Mouse (Mus musculus): ENCODE results near the gene Kantr. TPM values are rescaled to one million over a fixed set of nuclear protein-coding genes. Genes with fewer than 3 reads are reported as not detected.
"Not testable (repeated sequence)": the region's sequence is repeated elsewhere in the genome, so short reads cannot be mapped to it uniquely, and the experiment has no call there.

The Kantr gene
- 1 to 10 TPM; 2.7 to 3.7 TPM for total RNA-seq (2021)

DNA sequence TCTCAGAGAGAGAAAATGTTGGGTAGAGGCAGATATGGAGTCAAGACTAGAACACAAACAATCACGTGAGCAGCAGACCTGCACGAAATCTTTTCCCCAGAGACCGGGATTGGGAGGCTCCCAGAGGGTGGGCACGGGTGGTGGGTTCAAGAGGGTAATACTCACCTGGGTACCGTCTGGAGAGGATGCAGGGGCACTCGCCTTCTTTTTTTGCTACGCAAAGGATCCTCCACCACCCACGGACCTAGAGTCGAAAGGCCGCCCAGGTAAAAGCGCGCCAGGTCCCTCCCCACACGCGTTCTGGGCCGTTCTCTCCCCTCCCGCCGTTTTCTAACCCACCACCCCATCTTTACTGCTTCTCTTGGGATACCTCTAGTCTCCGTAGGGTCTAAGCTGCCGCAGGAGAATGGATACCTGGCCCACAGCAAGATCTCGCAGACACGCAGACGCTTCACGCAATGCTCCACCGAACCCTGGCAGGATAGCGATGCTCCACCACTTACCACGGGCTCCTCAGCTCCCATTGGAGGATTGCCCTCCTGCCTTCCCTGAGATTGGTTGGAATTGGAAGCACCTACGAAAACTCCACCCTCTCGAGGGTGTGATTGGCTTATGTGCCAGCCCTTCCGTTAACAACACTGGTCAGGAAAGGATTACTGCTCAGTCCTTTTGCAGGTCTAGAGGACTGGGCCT is at the start of gene Kantr:
TSS of gene Kantr (minus strand) at position 500 of the 693 bp plus-strand sequence.
- DNase-seq, result peak; percentile 70 to 71
- intact Hi-C loops (cut with DNase I), result loop anchor here (10.0 kb wide), 2 partner anchors 192 to 312 kb away; partner anchors contain the start of genes Ribc1 and Smc1a

DNA sequence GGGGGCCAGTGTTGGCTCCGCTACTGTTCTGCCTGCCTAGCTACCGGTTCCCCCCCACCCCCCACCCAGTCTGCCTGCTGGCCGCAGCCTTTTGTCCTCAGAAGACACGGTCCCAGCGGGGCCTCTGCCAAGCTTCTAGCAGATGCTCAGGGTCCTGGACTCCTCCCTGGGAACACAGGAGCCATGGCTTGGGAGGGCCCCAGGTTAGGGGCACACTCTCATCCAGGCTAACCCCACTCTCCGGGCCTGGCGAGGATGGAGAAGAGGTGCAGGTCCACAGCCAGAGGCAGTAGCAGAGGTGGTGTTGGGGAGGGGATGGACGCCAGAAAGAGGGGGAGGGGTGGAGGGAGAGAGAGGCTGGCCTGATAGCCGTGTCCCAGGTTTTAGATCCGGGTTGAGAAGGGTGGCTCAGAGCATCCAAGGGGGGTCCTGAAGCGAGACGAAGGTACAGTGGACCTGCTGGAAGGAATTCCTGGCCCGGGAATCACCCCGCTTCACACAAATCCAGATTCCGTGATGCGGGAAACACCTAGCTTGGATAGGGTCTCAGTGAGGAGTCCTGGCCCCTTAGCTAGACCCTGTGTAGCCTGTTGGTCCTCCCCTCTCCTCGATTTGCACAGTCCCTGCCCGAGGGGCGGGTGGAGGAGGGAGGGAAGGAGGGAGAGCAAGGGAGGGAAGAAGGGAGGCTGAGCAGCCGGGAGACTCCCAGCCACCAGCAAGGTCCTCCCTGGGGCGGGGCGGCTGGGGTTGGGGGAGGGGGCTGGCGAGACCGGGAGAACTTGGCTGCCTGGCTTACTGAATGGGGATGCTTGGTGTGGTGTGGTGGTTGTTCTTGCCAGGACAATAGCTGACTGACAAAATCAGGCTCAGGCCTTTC is 41.3 kb upstream of the Kantr start, which contains the start of gene Gpr173:
TSS of gene Gpr173 (minus strand) at position 308 of the 877 bp plus-strand sequence.
- intact Hi-C loops (cut with DNase I), result no loop called here
- peak; percentile 22 to 37 for DNase-seq

DNA sequence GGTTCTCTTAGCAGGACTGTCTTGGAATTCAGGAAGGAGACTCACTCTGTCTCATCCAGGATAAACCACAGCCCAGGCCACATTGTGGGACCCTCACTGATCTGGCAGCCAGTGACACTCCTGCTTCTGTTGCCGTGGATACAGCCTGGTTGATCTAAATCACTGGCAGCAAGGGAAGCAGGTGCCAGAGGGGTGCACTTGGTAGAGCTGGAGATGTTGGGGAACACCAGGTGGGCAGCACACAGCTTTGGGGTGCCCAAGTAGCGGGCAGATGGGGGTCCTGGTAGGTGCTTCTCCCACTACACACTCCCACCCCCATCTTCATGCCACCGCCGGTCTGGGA is 40.7 kb upstream of the Kantr start:
- intact Hi-C loops (cut with DNase I), result no loop called here
- DNase-seq, result no peak

DNA sequence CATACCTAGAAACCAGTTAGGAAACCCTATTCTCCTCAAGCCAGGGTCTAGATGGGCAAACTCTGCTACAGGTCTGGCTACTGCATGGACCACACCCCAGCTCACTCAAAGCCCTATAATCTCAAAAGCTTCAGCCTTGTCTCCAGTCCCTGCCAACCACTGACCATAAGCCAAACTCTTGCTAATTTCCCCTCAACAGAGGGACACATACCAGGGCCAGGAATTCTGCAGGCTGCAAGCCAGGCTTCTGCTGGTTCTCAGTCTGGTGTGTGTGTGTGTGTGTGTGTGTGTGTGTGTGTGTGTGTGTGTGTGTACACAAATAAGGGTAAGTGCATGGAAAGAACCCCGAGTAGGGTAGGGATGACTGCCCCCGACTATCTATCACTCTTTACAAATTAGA is 39.1 kb upstream of the Kantr start:
- no peak for DNase-seq
- intact Hi-C loops (cut with DNase I), result no loop called here

DNA sequence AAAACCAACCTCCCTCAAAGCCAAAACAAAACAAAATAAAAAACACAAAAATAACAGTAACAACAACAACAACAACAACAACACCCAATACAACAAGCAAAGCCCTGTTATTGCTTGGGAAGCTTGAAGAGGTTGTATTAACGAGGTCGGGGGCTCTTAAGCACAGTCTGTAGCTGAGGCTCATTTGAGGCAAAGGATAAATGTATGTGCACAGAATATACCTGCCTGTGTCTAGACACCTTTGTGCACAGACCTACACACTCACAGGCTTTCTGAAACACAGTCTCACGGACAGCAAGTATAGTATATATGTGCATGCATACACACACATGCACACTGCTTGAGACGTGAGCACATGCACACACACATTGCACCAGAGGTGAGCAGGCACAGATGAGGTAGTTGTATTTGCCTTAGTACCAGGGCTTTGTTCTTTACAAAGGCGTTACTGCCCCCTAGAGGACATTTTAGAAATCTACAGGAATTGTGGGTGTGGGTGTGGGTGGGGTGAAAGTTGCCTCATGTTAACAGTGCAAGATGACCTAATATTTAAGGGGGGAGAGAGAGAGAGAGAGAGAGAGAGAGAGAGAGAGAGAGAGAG is 25.4 kb upstream of the Kantr start:
- peak in 1 of 2 experiments; percentile 7 for DNase-seq
- intact Hi-C loops (cut with DNase I), result no loop called here

DNA sequence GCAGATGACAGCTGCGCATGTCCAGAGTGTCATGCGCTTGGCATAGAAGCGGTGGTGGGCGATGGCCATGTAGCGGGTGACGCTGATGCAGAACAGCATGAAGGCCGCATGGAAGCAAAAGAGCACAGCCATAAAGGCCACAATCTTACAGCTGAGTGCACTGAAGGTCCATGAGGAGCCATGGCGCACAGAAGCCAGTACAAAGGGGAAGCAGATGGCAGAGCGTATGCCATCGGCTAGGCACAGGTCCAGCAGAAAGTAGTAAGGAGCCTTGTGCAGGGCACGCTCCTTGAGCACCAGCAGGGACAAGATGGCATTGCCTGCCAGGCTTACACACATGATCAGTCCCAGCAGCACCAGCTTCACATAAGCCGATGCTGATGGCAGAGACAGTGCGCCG is 19.7 kb upstream of the Kantr start:
- DNase-seq, result no peak
- intact Hi-C loops (cut with DNase I), result loop anchor here (5.0 to 10.0 kb wide), 3 partner anchors 80 to 412 kb away; no protein-coding TSS in a partner anchor

DNA sequence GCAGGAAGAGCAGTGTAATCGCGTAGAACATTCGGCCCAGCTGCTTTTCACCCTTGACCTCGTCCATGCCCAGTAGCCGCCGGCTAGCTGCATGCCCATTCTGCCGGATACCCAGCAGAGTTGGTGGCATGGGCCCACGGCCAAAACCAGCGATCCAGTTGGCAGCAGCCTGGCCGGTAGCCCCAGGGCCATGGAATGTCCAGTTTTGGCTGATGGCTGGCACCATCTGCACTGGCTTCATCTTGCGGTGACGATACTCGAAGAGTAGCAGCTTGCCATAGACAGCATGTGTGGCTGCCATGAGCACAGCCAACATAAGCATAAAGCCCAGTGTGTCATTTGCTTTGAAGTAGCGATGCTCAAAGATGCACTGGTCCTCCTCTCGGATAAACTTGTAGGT is 19.3 kb upstream of the Kantr start:
- intact Hi-C loops (cut with DNase I), result loop anchor here (5.0 to 10.0 kb wide), 3 partner anchors 79 to 412 kb away; no protein-coding TSS in a partner anchor
- no peak for DNase-seq

DNA sequence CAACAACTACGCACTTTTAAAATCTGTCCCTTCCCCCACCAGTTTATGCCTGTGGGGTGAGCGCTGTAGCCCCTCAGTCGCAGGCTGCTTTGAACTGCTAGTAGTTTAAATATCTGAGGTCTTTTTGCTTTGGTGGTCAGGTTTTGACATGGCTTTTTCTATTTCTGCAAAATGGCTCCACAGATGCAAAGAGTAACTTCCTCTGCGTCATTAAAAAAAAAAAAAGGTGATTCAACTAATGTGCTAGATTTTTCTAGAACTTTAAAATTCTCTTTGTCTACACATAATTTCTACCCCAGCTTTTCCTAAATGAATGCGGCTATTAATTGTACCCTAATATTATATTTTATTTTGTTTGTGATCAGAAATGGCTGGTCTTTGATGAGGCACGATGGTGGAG is 15.6 kb upstream of the Kantr start:
- intact Hi-C loops (cut with DNase I), result loop anchor here (5.0 to 10.0 kb wide), 3 partner anchors 111 to 408 kb away; partner anchors contain the start of gene Kdm5c
- DNase-seq, result no peak

DNA sequence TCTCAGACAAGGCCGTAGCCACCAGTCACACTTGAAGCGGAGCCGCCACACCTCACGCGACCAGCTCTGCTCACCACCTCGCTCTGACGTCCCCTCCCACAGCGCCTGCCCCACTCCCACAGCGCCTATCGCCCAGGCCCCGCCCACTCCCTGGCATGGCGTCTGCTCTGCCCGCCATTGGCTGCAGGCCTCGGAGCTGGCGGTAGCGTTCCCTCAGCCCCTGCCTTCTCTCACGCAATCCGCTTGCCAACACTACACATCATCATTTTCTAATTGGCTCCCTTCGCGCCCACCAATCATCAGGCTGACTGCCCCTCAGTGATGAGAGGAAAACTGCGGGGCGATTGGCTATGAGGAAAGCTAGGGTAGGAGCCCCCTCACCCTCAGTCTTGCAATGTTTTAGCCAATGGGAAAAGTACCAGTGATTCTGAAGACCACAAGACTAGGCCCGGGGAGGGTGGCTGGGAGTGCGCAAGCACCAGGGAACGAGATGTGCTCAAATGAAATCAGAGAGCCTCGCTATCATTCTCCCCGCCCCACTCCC is 15.1 kb upstream of the Kantr start, which contains the start of gene Tspyl2:
TSS of gene Tspyl2 (minus strand) at position 68 of the 544 bp plus-strand sequence.
- intact Hi-C loops (cut with DNase I), result loop anchor here (5.0 to 10.0 kb wide), 3 partner anchors 110 to 408 kb away; partner anchors contain the start of gene Kdm5c
- peak; percentile 88 to 89 for DNase-seq

DNA sequence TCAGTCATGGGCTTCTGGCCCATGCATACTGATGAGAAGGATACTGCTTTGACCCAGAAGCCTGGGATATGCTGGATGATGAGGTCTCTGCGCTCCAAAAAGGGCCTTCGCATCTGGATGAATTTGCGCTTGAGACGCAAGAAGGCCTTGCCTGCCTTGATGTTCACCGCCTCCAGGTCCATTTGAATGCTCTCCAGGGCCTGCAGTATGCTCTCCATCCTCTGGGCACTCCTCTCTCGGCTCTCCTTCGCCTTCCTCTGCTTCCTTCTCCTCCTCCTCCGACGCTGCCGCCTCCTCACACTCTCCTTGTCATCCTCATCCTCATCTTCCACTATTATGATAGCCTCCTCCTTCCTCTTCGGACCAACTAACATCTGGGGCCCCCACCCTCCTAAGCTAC is 14.2 kb upstream of the Kantr start:
- no peak for DNase-seq
- intact Hi-C loops (cut with DNase I), result loop anchor here (5.0 to 10.0 kb wide), 3 partner anchors 109 to 407 kb away; partner anchors contain the start of gene Kdm5c

DNA sequence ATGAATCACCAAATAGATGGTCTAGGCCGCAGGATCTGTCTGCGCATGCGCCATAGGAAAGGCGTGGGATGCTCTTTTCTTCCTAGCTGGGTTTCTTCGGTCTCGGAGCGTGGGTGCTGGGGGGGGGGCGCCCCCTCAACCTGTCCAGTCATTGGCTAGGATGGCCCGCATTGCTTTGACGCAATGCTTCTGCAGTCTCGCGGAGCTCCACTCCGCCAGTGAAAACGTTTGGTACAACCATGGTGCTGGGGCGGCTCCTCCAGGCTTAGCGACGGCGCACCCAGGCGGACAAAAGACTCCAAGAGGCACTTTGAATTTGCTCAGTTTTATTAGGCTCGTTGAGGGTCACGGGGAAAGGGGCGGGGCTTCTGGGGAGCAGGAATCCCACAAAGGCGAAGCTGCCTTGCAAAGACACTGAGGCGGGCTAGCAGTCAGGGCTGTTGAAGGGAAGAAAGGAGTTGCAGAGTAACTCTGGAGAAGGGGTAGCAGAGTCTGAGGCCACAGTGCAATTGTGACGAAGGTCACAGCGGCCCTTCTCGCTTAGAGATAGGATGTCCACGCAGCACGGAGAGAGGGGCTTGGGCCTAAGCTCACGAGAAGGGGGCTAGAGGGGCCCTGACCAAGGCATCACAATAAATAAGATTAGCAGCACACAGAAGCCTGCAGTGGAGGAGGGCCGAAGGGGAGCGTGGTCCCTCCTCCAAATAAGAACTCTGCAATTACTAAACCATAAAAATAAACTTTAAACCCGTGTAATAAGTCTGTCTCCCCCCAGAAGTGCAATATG is 9.4 kb upstream of the Kantr start:
- intact Hi-C loops (cut with DNase I), result no loop called here
- peak; percentile 84 to 85 for DNase-seq

DNA sequence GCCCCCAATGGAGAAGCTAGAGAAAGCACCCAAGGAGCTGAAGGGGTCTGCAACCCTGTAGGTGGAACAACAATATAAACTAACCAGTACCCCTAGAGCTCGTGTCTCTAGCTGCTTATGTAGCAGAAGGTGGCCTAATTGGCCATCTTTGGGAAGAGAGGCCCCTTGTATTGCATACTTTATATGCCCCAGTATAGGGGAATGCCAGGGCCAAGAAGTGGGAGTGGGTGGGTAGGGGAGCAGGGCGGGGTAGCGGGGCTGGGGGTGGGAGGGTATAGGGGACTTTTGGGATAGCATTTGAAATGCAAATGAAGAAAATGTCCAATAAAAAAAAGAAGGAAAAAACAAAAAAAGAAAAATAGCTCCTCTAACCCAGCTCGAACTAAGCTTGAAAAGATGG is 8.8 kb upstream of the Kantr start:
- DNase-seq; intact Hi-C loops (cut with DNase I): not testable (repeated sequence)

DNA sequence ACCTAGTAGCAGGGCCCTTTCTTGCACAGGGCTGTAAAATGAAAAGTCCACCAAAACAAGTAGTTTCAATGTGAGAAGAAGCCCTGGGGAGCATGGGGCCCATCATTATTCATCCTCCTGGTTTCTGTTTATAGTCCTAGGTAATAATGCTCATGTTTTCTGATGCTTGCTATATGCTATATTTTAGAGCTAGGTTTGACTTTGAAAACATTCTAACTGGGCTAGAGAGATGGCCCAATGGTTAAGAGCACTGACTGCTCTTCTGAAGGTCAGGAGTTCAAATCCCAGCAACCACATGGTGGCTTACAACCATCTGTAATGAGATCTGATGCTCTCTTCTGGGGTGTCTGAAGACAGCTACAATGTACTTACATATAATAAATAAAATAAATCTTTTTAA is 2.1 kb upstream of the Kantr start:
- DNase-seq, result not testable (repeated sequence)
- intact Hi-C loops (cut with DNase I), result loop anchor here (10.0 kb wide), 2 partner anchors 195 to 315 kb away; partner anchors contain the start of genes Ribc1 and Smc1a

DNA sequence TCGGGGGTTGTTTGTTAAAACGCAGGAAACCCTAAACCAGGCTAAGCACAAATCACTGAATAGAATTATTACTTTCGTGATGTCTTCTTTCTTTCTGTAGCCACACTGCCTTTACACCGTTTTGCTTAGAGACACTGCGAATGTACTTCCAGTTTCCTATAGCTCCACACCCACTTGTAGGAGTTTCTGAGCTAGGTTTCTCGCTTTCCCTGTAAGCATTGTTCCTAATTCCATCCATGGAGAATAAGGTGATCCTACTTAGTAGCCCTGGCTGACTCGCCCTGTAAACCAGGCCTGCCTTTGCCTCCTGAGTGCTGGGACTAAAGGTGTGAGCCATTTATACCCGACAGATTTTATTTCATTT is 376 bp upstream of the Kantr start:
- intact Hi-C loops (cut with DNase I), result loop anchor here (10.0 kb wide), 2 partner anchors 193 to 313 kb away; partner anchors contain the start of genes Ribc1 and Smc1a
- no peak for DNase-seq

DNA sequence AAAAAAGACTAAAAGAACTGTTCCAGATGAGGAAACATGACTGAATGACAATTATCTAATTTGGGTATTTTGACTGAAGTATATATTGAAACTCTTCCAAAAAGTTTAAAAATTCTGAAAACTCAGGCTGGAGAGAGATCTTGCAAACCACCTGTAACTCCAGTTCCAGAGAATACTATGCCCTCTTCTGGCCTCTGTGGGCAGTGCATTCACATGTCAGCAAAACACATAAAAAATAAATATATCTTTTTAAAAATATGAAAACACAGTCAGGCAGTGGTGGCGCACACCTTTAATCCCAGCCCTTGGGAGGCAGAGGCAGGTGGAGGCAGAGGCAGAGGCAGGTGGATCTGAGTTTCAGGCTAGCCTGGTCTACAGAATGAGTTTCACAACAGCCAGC is 3.7 kb downstream of the Kantr start:
- intact Hi-C loops (cut with DNase I), result loop anchor here (10.0 kb wide), 2 partner anchors 189 to 309 kb away; partner anchors contain the start of genes Ribc1 and Smc1a
- DNase-seq, result peak in 1 of 2 experiments; percentile 5

DNA sequence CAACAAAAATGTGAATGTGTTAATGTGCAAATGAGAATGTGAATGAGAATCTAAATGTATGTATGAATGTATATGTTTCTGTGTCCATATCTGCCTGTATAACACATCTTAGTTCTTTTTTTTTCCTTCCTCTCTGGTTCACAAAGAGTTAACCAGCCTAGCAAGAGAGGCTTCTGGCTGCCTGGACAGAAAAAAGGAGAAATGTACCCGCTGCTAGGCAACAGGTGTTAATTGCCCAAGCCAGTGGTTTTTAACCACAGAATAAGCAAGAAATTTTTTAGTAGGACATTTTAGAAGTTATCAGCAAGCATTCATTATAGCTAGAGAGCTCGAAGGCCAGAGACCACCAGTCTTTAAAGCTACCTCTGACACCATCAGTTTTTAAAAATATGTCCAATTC is 4.5 kb downstream of the Kantr start:
- intact Hi-C loops (cut with DNase I), result loop anchor here (10.0 kb wide), 2 partner anchors 188 to 308 kb away; partner anchors contain the start of genes Ribc1 and Smc1a
- DNase-seq, result no peak

DNA sequence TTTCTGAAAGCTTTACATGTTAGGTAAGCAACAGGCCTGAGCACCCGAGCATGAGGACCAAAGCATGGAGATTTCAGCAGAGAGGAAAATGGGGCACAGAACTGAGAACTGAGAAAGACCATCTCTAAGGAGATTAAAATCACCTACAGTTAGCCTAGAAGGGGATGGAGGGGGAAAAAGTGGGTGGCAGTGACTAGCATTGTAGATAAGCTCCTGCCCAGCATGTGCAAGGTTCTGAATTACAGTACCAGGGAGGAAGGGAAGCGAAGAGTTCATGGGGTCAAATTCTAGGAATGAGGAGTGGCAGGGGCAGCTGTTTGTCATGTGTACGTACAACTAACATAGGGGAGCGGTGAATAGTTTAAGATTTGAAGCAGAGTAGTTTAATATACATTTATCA is 6.8 kb downstream of the Kantr start:
- intact Hi-C loops (cut with DNase I), result loop anchor here (10.0 kb wide), 2 partner anchors 186 to 306 kb away; partner anchors contain the start of genes Ribc1 and Smc1a
- no peak for DNase-seq

DNA sequence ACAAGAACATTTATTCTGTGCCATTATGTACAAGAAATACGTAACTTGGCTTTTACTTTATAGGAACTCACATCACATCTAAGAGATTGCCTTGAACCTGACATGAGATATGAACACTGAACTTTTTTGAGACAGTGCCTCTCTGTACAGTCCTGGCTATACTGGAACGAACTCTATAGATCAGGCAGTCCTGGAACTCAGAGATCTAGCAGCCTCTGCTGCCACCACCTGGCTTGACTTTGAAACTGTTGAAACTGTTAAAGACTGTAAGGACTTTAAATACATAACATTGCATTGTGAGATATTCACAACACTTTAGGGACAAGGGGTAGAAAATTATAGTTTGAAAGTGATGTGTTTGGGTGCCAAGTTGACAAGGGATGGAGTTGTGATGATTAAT is 19.4 kb downstream of the Kantr start:
- peak; percentile 2 to 21 for DNase-seq
- intact Hi-C loops (cut with DNase I), result loop anchor here (5.0 kb wide), 1 partner anchor 191 kb away; no protein-coding TSS in a partner anchor

DNA sequence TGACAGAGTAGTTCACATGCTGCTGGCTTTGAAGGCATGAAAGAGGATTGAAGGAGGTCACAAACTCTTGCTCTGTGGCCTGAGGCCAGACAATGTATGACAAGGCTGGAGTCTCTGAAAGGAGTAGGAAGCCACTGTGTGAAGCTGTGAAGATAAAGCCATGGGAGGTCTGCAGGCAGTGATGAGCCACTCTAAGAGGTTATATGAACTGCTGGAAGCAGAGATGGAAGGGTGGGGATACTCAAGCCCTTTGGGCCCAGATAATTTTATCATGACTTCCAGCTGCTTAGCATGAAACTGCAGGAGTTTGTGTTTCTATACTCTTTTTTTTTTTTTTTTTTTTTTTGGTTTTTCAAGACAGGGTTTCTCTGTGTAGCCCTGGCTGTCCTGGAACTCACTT is 19.9 kb downstream of the Kantr start:
- intact Hi-C loops (cut with DNase I), result loop anchor here (5.0 kb wide), 1 partner anchor 190 kb away; no protein-coding TSS in a partner anchor
- DNase-seq, result no peak
